Mouse (Mus musculus) hindbrain, postnatal 0 days (tissue): ENCODE results near the gene Dhrs7b. TPM values are rescaled to one million over a fixed set of nuclear protein-coding genes. Genes with fewer than 3 reads are reported as not detected.
"Not testable (repeated sequence)": the region's sequence is repeated elsewhere in the genome, so short reads cannot be mapped to it uniquely, and the experiment has no call there.

Experiments
- ATAC-seq: fragments of 200-750 bp; cut with Nextera tagmentation; 2 replicates; pipeline ENCODE4 v1.8.0; 2017; ENCODE audit warnings: mild to moderate bottlenecking, moderate TSS enrichment, moderate library complexity
- DNase-seq: peaks from one replicate; pipeline ENCODE4 v3.0.0-alpha.2; 2015; ENCODE audit warnings: low spot score
- H3K27ac ChIP-seq: fragments of 300-500 bp; sonication (generic); 2 replicates; pipeline ENCODE4 v1.5.1; 2014; ENCODE audit warnings: mild to moderate bottlenecking
- H3K27me3 ChIP-seq: fragments of 300-500 bp; sonication (generic); 2 replicates; pipeline ENCODE4 v1.6.1; 2014; ENCODE audit warnings: low read length, mixed read lengths; ENCODE audit not compliant: insufficient read depth
- H3K36me3 ChIP-seq: fragments of 300-500 bp; sonication (generic); 2 replicates; pipeline ENCODE4 v1.6.1; 2014; ENCODE audit warnings: low read length, mixed read lengths; ENCODE audit not compliant: insufficient read depth
- H3K4me1 ChIP-seq: fragments of 300-500 bp; sonication (generic); 2 replicates; pipeline ENCODE4 v1.6.1; 2014; ENCODE audit warnings: antibody characterized with exemption, low read length, mixed read lengths; ENCODE audit not compliant: insufficient read depth
- H3K4me2 ChIP-seq: fragments of 300-500 bp; sonication (generic); 2 replicates; pipeline ENCODE4 v1.6.1; 2014; ENCODE audit warnings: low read depth, mild to moderate bottlenecking, low read length, moderate library complexity, mixed read lengths
- H3K4me3 ChIP-seq: fragments of 300-500 bp; sonication (generic); 2 replicates; pipeline ENCODE4 v1.5.1; 2014; ENCODE audit warnings: low read length
- H3K9ac ChIP-seq: fragments of 300-500 bp; sonication (generic); replicated peaks from 2 replicates; pipeline ENCODE4 v1.6.1; 2014; ENCODE audit warnings: mild to moderate bottlenecking, low read length, moderate library complexity, mixed read lengths
- H3K9me3 ChIP-seq: fragments of 300-500 bp; sonication (generic); 2 replicates; pipeline ENCODE4 v1.6.1; 2016; ENCODE audit warnings: low read length, mixed read lengths
- CTCF ChIP-seq: IDR thresholded peaks from 2 replicates; pipeline ENCODE4 v1.5.1; 2016; ENCODE audit warnings: antibody characterized with exemption, control low read depth, low read depth
- WGBS: fragments of 180-500 bp; shearing (Covaris S2); extraction: QIAGEN DNeasy Blood & Tissue Kit; methylation state at CpG from one replicate; pipeline ENCODE4 v1.1.7; 2014; 5-methylcytosine and 5-hydroxymethylcytosine counted together
- polyA plus RNA-seq: library from polyadenylated mRNA; unstranded; fragments of >200 nt; fragmentation: Nextera tagmentation; extraction: Ambion mirVana; gene quantifications from 2 replicates; pipeline ENCODE4 v1.2.1, GENCODE M21; 2015
- total RNA-seq: library from RNA; depleted of rRNA; stranded (reverse); fragments of >200 nt; gene quantifications from 2 replicates; pipeline ENCODE4 v1.2.3, GENCODE M21; 2014

The Dhrs7b gene
- total and polyA plus RNA-seq, 2 experiments from 2014 or later, result 29.8 to 38.5 TPM

GRCm38 (mm10) chr11:60878056-60878612 lies 47.7 kb downstream of the Dhrs7b start:
- peak; percentile 59 for DNase-seq
- H3K27me3 ChIP-seq, result no peaks in the 10 kb centered on the region
- peak; percentile 43 for TF ChIP-seq CTCF
- H3K4me1 ChIP-seq, result no peaks in the 10 kb centered on the region; the same call in 1 of the 2 replicates
- no peaks in the 10 kb centered on the region for H3K9me3 ChIP-seq
- WGBS, result under 1% methylated on average over 29 of the region's 52 CpGs
- H3K4me3 ChIP-seq, result peak overlapping the region; percentile 96
- peak overlapping the region; percentile 72 for H3K4me2 ChIP-seq
- H3K27ac ChIP-seq, result peak overlapping the region; percentile 90
- ATAC-seq, result peak; percentile 74
- H3K9ac ChIP-seq, result peak overlapping the region; percentile 91
- no peaks in the 10 kb centered on the region for H3K36me3 ChIP-seq

GRCm38 (mm10) chr11:60878675-60879294 lies 48.4 kb downstream of the Dhrs7b start, which contains the start of gene Tmem11:
Tmem11 (minus strand) TSS chr11:60879272.
- Histone ChIP-seq H3K9me3 (no peaks in the 10 kb centered on the region), H3K4me3 (peak within 1 kb of the TSS; percentile 96), H3K4me1 (no peaks in the 10 kb centered on the region; the same call in 1 of the 2 replicates), H3K27me3 (no peaks in the 10 kb centered on the region), H3K9ac (peak within 1 kb of the TSS; percentile 91), H3K4me2 (peak within 1 kb of the TSS; percentile 73), H3K36me3 (no peaks in the 10 kb centered on the region), H3K27ac (peak within 1 kb of the TSS; percentile 90)
- DNase-seq (peak; percentile 99), ATAC-seq (peak; percentile 100)
- TF ChIP-seq CTCF, result peak; percentile 43
- WGBS, result under 1% methylated on average over 57 of the region's 62 CpGs

- H3K9ac ChIP-seq, result peak overlapping the region; percentile 91
- H3K9me3 ChIP-seq, result no peaks in the 10 kb centered on the region
- no peaks in the 10 kb centered on the region for H3K27me3 ChIP-seq
- H3K4me3 ChIP-seq, result peak overlapping the region; percentile 96
- DNase-seq (peak; percentile 83), ATAC-seq (no peak; the same call in 1 of the 2 replicates)
- H3K4me1 ChIP-seq, result no peaks in the 10 kb centered on the region; the same call in 1 of the 2 replicates
- H3K4me2 ChIP-seq, result peak overlapping the region; percentile 73
- H3K27ac ChIP-seq, result peak overlapping the region; percentile 89
- peak; percentile 82 for TF ChIP-seq CTCF
- under 1% methylated on average over 11 of the region's 11 CpGs for WGBS
- H3K36me3 ChIP-seq, result no peaks in the 10 kb centered on the region
Observed at GRCm38 (mm10) chr11:60879423-60879822, 49.0 kb downstream of the Dhrs7b start.

- Histone ChIP-seq H3K27ac (no peak overlapping the region), H3K4me3 (no peak overlapping the region), H3K36me3 (no peaks in the 10 kb centered on the region), H3K9me3 (no peaks in the 10 kb centered on the region), H3K9ac (no peak overlapping the region), H3K4me2 (no peak overlapping the region), H3K27me3 (no peaks in the 10 kb centered on the region), H3K4me1 (no peaks in the 10 kb centered on the region; the same call in 1 of the 2 replicates)
- TF ChIP-seq CTCF, result no peak
- DNase-seq, result no peak
- 89% methylated on average over 4 of the region's 4 CpGs for WGBS
- no peak for ATAC-seq
Observed at GRCm38 (mm10) chr11:60880559-60880958, 50.1 kb downstream of the Dhrs7b start.

GRCm38 (mm10) chr11:60882386-60882785 lies 52.0 kb downstream of the Dhrs7b start:
- no peak for ATAC-seq
- no peak for DNase-seq
- Histone ChIP-seq H3K9ac (no peak overlapping the region), H3K4me3 (no peak overlapping the region), H3K36me3 (no peaks in the 10 kb centered on the region), H3K9me3 (no peaks in the 10 kb centered on the region), H3K27me3 (no peaks in the 10 kb centered on the region), H3K27ac (no peak overlapping the region), H3K4me2 (no peak overlapping the region), H3K4me1 (no peaks in the 10 kb centered on the region)
- whole genome bisulfite sequencing, result 74% methylated on average over 3 of the region's 3 CpGs
- TF ChIP-seq CTCF, result no peak

- H3K4me3 ChIP-seq, H3K4me2 ChIP-seq, ATAC-seq, H3K9me3 ChIP-seq, H3K4me1 ChIP-seq, DNase-seq, H3K36me3 ChIP-seq, H3K27me3 ChIP-seq, H3K27ac ChIP-seq, H3K9ac ChIP-seq: not testable (repeated sequence)
- 96% methylated on average over 2 of the region's 3 CpGs for WGBS
Observed at GRCm38 (mm10) chr11:60886986-60887385, 56.6 kb downstream of the Dhrs7b start.

- Histone ChIP-seq H3K27me3 (no peaks in the 10 kb centered on the region), H3K36me3 (no peaks in the 10 kb centered on the region), H3K27ac (no peak overlapping the region), H3K9ac (no peak overlapping the region), H3K4me3 (no peak overlapping the region), H3K9me3 (no peaks in the 10 kb centered on the region), H3K4me1 (no peaks in the 10 kb centered on the region), H3K4me2 (no peak overlapping the region)
- ATAC-seq (no peak), DNase-seq (no peak)
- 62% methylated on average over 2 of the region's 2 CpGs for WGBS
- TF ChIP-seq CTCF, result no peak
Observed at GRCm38 (mm10) chr11:60889861-60890260, 59.4 kb downstream of the Dhrs7b start.
